Comparison of ENCODE assay signal across 37 mouse cellular contexts in the genomic region with DNA sequence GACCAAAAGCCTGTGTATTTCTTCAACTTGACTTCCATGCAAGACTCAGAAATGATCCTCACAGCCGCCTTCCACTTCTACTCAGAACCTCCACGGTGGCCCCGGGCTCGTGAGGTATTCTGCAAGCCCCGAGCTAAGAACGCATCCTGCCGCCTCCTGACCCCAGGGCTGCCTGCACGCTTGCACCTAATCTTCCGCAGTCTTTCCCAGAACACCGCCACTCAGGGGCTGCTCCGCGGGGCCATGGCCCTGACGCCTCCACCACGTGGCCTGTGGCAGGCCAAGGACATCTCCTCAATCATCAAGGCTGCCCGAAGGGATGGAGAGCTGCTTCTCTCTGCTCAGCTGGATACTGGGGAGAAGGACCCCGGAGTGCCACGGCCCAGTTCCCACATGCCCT. TPM values are rescaled to one million over a fixed set of nuclear protein-coding genes. Genes with fewer than 3 reads are reported as not detected.
A peak's percentile ranks its signal among the peaks of the same experiment; 100 is the strongest.
DNase-seq lines count a peak whose midpoint lies in the region; ATAC-seq and TF ChIP-seq lines count a peak whose summit lies in the region.
"Had no signal": no experiment of that assay in that cellular context is flagged by ENCODE, and none has a peak within 500 bp of the region (broad histone marks: within the 10 kb centered on the region; RNA-seq: fewer than 3 reads in every experiment).

No protein-coding gene starts in this region.

- peaks cover 83% of the 10 kb centered on the region for H3K27me3 ChIP-seq in heart, embryonic 10.5 days (ENCODE audit: insufficient read depth, poor library complexity, severe bottlenecking)
- peaks cover 69% of the 10 kb centered on the region for H3K27me3 ChIP-seq in kidney, embryonic 15.5 days
- peaks cover 75% of the 10 kb centered on the region for H3K27me3 ChIP-seq in E14TG2a.4 (ENCODE audit: insufficient read depth, low read length)

- no peaks in the 10 kb centered on the region for H3K36me3 ChIP-seq in heart, embryonic 10.5 days
- no peaks in the 10 kb centered on the region for H3K36me3 ChIP-seq in kidney, embryonic 15.5 days
- no peaks in the 10 kb centered on the region for H3K36me3 ChIP-seq in E14TG2a.4 (ENCODE audit: insufficient read depth, low read length)
- H3K36me3 ChIP-seq: heart, embryonic 12.5 days; liver, embryonic 12.5 days; midbrain, embryonic 13.5 days had no signal

- ATAC-seq in kidney, embryonic 15.5 days (replicated peaks; ENCODE audit: low FRiP score): 0 out of 2 replicates have a peak, but pooled peaks have one; percentile 15
- ATAC-seq: CD4-positive, CD25-positive, alpha-beta regulatory T cell, adult 4 months; intestine, postnatal 0 days; liver, embryonic 12.5 days; lung, postnatal 0 days; midbrain, embryonic 13.5 days had no signal

- intact Hi-C loops in left cerebral cortex, postnatal 25 days (cut with DNase I): loop anchor here (2.0 kb wide), 2 partner anchors 237 to 259 kb away; no protein-coding TSS in a partner anchor

- H3K9me3 ChIP-seq in heart, embryonic 10.5 days: no peaks in the 10 kb centered on the region
- no peaks in the 10 kb centered on the region for H3K9me3 ChIP-seq in kidney, embryonic 15.5 days (replicated peaks)
- peaks cover 5% of the 10 kb centered on the region; the same call in 1 of the 2 replicates for H3K9me3 ChIP-seq in E14TG2a.4 (ENCODE audit: low read length)
- H3K9me3 ChIP-seq: forebrain, embryonic 13.5 days; heart, embryonic 12.5 days; liver, embryonic 12.5 days; midbrain, embryonic 13.5 days had no signal

- 43% methylated on average over 17 of the region's 17 CpGs for WGBS in heart, embryonic 10.5 days
- 53% methylated on average over 17 of the region's 17 CpGs for WGBS in kidney, embryonic 15.5 days

- no peak overlapping the region for H3K27ac ChIP-seq in heart, embryonic 10.5 days
- no peak overlapping the region for H3K27ac ChIP-seq in kidney, embryonic 15.5 days
- H3K27ac ChIP-seq: forebrain, embryonic 13.5 days; hindbrain, embryonic 14.5 days; liver, embryonic 12.5 days; macrophage; midbrain, embryonic 13.5 days had no signal

- H3K9ac ChIP-seq in kidney, embryonic 15.5 days: no peak overlapping the region
- H3K9ac ChIP-seq: forebrain, embryonic 13.5 days; heart, embryonic 12.5 days; hindbrain, embryonic 14.5 days; liver, embryonic 12.5 days; midbrain, embryonic 13.5 days had no signal

- H3K4me1 ChIP-seq in heart, embryonic 10.5 days: peaks cover 10% of the 10 kb centered on the region; the same call in 1 of the 2 replicates
- H3K4me1 ChIP-seq in kidney, embryonic 15.5 days: peaks cover 3% of the 10 kb centered on the region; the same call in 1 of the 2 replicates
- H3K4me1 ChIP-seq in E14TG2a.4 (replicated peaks; ENCODE audit: low read depth, low read length): peaks cover 9% of the 10 kb centered on the region; the same call in 1 of the 2 replicates
- H3K4me1 ChIP-seq: forebrain, embryonic 13.5 days; heart, embryonic 12.5 days; liver, embryonic 12.5 days; midbrain, embryonic 13.5 days had no signal

- H3K4me2 ChIP-seq in kidney, embryonic 15.5 days: no peak overlapping the region
- H3K4me2 ChIP-seq: forebrain, embryonic 13.5 days; heart, embryonic 12.5 days; hindbrain, embryonic 14.5 days; liver, embryonic 12.5 days; midbrain, embryonic 13.5 days had no signal

- H3K4me3 ChIP-seq in heart, embryonic 10.5 days: no peak overlapping the region
- H3K4me3 ChIP-seq in kidney, embryonic 15.5 days (replicated peaks): no peak overlapping the region
- H3K4me3 ChIP-seq in E14TG2a.4 (replicated peaks; ENCODE audit: low read length): peak overlapping the region; percentile 49
- H3K4me3 ChIP-seq: forebrain, embryonic 13.5 days; heart, embryonic 12.5 days; liver, embryonic 12.5 days; midbrain, embryonic 13.5 days had no signal

- no peak for TF ChIP-seq CTCF in E14TG2a.4 (conservative IDR thresholded peaks at IDR 0.05; ENCODE audit: low read length)

- peak; percentile 74 for DNase-seq in heart, embryonic 10.5 days (ENCODE audit: low spot score)
- DNase-seq in heart, postnatal 4 days: no peak
- no peak for DNase-seq in kidney, adult 18-20 months
- peak; percentile 35 for DNase-seq in ZHBTc4 (ENCODE audit: low read depth, low spot score)
- no peak for DNase-seq in left cerebral cortex, postnatal 25 days (ENCODE audit: low spot score in 2 of 2)
- DNase-seq: cerebellum, adult 18-20 months; gastrocnemius, postnatal 10 days; heart, postnatal 14 days; kidney, postnatal 25 days; lung, adult 18-20 months; right cerebral cortex, adult 18-20 months; spleen, adult 18-20 months; thymus, postnatal 14 days had no signal

RNA-seq across cellular contexts. Expression of gene Gdf10, which starts 8.5 kb away (rescaled TPM):
- polyA plus RNA-seq in heart, embryonic 10.5 days (2016; fragmentation: Nextera tagmentation; extraction: Ambion mirVana): 0.32 and 2.8 TPM in 2 replicates
- 1 to 10 TPM; 1.7 to 1.9 TPM for total RNA-seq in heart, postnatal 4 days (2021)
- polyA plus RNA-seq in kidney, embryonic 15.5 days (2015; fragmentation: Nextera tagmentation; extraction: Ambion mirVana): 2.9 and 5.9 TPM in 2 replicates
- 1 to 10 TPM; 3.4 to 3.9 TPM for total RNA-seq in left cerebral cortex, postnatal 25 days (2021)
- total RNA-seq: common myeloid progenitor, adult 5-6 weeks; ES-E14; megakaryocyte-erythroid progenitor cell, adult 5-6 weeks had no signal
- polyA plus RNA-seq: CD4-positive, CD25-positive, alpha-beta regulatory T cell, adult 4 months; macrophage had no signal

RNA-seq across cellular contexts. Expression of gene Gdf2, which starts 9.0 kb away (rescaled TPM):
- polyA plus RNA-seq in heart, embryonic 10.5 days (2016; fragmentation: Nextera tagmentation; extraction: Ambion mirVana): 0.69 and 4.3 TPM in 2 replicates
- under 1 TPM; 0.17 to 0.32 TPM for total RNA-seq in heart, postnatal 4 days (2021)
- 0.18 TPM in 1 of 2 replicates, not detected in the other for polyA plus RNA-seq in kidney, embryonic 15.5 days (2015; fragmentation: Nextera tagmentation; extraction: Ambion mirVana)
- not detected for total RNA-seq in left cerebral cortex, postnatal 25 days (2021)
- total RNA-seq: adrenal gland, postnatal 36 days; common myeloid progenitor, adult 5-6 weeks; ES-E14; gastrocnemius, postnatal 10 days; layer of hippocampus, adult 18-20 months; layer of hippocampus, postnatal 10 days; left cerebral cortex, adult 18-20 months; left cerebral cortex, postnatal 14 days; megakaryocyte-erythroid progenitor cell, adult 5-6 weeks had no signal
- polyA plus RNA-seq: brain, embryonic 14.5 days; CD4-positive, CD25-positive, alpha-beta regulatory T cell, adult 4 months; forebrain, embryonic 13.5 days; intestine, postnatal 0 days; kidney, embryonic 14.5 days; lung, postnatal 0 days; macrophage; midbrain, embryonic 13.5 days; urinary bladder, adult 2 months had no signal

RNA-seq across cellular contexts. Expression of gene Rbp3, which starts 21.9 kb away (rescaled TPM):
- polyA plus RNA-seq in heart, embryonic 10.5 days (2016; fragmentation: Nextera tagmentation; extraction: Ambion mirVana): 0.05 and 0.36 TPM in 2 replicates
- total RNA-seq in heart, postnatal 4 days (2021): not detected
- polyA plus RNA-seq in kidney, embryonic 15.5 days (2015; fragmentation: Nextera tagmentation; extraction: Ambion mirVana): not detected in 2 replicates
- total RNA-seq in left cerebral cortex, postnatal 25 days (2021): under 1 TPM in 1 of 2 experiments, not detected in 1; 0.09 TPM
- total RNA-seq: adrenal gland, postnatal 36 days; common myeloid progenitor, adult 5-6 weeks; ES-E14; gastrocnemius, postnatal 10 days; heart, postnatal 14 days; layer of hippocampus, postnatal 10 days; left cerebral cortex, adult 18-20 months; left cerebral cortex, postnatal 14 days; megakaryocyte-erythroid progenitor cell, adult 5-6 weeks had no signal
- polyA plus RNA-seq: CD4-positive, CD25-positive, alpha-beta regulatory T cell, adult 4 months; forebrain, embryonic 13.5 days; gonadal fat pad, adult 2 months; hindbrain, embryonic 14.5 days; intestine, postnatal 0 days; kidney, embryonic 14.5 days; limb, embryonic 14.5 days; lung, postnatal 0 days; macrophage; midbrain, embryonic 13.5 days; urinary bladder, adult 2 months had no signal

RNA-seq across cellular contexts. Expression of gene Zfp488, which starts 46.7 kb away (rescaled TPM):
- polyA plus RNA-seq in heart, embryonic 10.5 days (2016; fragmentation: Nextera tagmentation; extraction: Ambion mirVana): 0.03 and 0.12 TPM in 2 replicates
- not detected for total RNA-seq in heart, postnatal 4 days (2021)
- 0.04 TPM in 2 replicates for polyA plus RNA-seq in kidney, embryonic 15.5 days (2015; fragmentation: Nextera tagmentation; extraction: Ambion mirVana)
- total RNA-seq in left cerebral cortex, postnatal 25 days (2021): 1 to 10 TPM; 3.5 to 4.8 TPM
- total RNA-seq: adrenal gland, postnatal 36 days; common myeloid progenitor, adult 5-6 weeks; ES-E14; heart, postnatal 14 days; megakaryocyte-erythroid progenitor cell, adult 5-6 weeks had no signal
- polyA plus RNA-seq: CD4-positive, CD25-positive, alpha-beta regulatory T cell, adult 4 months; heart, embryonic 12.5 days; kidney, embryonic 14.5 days; lung, postnatal 0 days; macrophage had no signal

Comparison
In these comparisons a context has a peak if more than half of its experiments do, and no peak if none do; other contexts are left out.
1. DNase-seq: peak in heart, embryonic 10.5 days (single experiment) and ZHBTc4 (single experiment); none in heart, postnatal 4 days (single experiment), kidney, adult 18-20 months (single experiment) and left cerebral cortex, postnatal 25 days (0 of 2).